Mouse (Mus musculus): Measurements from ENCODE around the gene Ror1.

DNA sequence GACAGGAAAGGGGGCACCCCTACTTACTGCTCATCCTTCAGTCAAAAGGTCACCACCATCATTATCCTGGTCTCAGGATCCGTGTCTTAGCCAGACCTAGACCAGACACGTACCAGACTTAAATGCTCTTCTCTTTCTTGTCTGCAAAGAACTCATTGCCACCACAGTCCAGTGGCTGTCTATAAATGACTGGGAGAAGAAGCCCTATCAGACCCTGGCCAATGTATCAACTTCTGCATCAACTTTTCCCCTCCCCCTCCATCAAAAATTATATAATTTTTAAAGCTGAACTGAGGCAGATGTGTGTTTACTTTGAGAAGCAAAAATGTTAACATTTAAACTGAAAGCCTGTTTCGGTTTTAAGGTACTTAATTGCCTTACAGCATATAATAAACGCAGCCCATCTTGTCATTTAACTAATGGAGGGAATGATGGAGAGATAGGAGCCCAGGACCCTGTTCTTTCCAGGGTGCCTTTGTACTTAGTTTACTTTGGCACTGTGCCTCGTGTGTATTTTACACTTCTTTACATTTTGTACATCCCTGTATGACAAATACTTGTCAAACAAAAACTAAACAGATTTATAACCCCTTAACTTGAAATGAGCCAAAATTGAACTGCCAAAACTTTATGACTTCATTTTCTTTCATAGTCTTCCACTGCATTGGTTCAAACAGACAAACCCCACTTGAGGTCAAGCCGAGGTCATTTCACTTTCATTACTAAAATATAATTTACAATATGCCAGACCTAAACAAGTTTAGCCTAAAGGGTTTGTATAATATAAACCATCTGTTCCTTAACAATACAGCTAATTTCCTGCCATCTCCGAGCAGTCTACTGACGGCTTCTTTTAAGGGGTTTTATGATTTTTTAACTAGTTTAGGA, 339.9 kb downstream of the Ror1 start:
- TF ChIP-seq POLR2A (IDR thresholded peaks at IDR 0.05; ENCODE audit: borderline replicate concordance, extremely low read depth, insufficient read depth, insufficient read length, poor library complexity, severe bottlenecking) (no peak), CTCF (IDR thresholded peaks at IDR 0.05; ENCODE audit: borderline replicate concordance, extremely low read depth, insufficient read depth, insufficient read length) (no peak)

Measured in brain, embryonic 14.5 days (tissue).